Mouse (Mus musculus) embryo, embryonic 10 days (tissue): ENCODE measurements around the gene Lyrm9.
A peak's percentile ranks its signal among the peaks of the same experiment; 100 is the strongest.

Experiments
- DNase-seq: peaks from one replicate; pipeline ENCODE4 v3.0.0-alpha.2; 2015; ENCODE audit warnings: low spot score

Gene Lyrm9

GRCm38 (mm10) chr11:78815986-78816792, 10.2 kb upstream of the Lyrm9 start:
- DNase-seq, result no peak

- no peak for DNase-seq
Measured at GRCm38 (mm10) chr11:78817311-78818022, 8.9 kb upstream of the Lyrm9 start.

DNA sequence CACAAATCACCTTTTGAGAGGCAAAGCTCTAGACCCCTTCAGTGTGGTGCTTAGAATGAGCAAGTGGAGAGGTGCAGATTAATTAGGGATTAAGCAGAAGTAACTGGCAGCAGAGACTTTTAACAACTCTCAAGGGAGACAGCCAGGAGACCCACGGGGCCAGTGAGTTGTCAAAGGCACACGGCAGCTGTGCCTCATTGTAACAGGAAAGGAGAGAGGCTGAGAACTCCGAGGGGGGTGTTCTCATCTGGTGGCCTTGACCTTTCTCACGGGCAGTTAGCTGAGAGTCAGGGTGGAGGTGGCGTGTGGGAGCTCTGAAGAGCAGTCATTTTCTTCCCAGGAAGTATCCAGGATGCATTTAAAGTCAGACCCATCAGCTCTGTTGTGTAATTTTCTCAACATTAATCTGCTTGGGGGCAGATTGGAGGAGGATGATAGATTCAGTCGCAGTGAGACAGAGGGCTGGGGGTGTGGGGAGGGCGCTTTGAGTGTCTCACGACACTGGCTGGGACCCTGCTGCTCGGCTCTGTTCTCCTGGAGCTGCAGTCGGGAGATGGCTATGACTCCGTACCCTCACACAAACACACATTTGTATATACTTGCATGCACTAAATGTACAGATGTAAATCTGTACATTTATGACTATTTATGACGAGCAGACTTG, 5.9 kb upstream of the Lyrm9 start:
- DNase-seq, result peak; percentile 42

- peak; percentile 80 for DNase-seq
Measured at GRCm38 (mm10) chr11:78822792-78823498, 3.4 kb upstream of the Lyrm9 start.

DNA sequence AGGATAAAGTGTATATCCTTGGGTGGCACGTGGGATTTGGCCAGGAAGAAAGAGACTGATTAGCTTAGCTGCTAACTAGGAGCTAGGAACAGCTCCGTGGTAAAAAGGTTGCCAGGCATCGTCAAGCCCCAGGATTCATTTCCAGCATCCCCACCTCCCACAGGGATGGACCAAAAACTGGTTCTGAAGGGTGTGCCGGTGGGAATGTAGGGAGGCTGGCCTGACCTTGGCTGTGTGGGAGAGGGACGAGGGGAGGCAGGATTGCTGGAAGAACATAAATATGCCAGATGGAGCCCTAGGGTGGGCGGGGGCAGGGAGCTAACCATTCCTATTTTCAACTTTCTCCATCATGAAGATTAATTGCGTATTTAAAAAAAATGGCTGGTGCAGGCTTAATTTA, 1.2 kb downstream of the Lyrm9 start:
- DNase-seq, result no peak

GRCm38 (mm10) chr11:78828386-78828785, 2.0 kb downstream of the Lyrm9 start:
- peak; percentile 74 for DNase-seq

- peak; percentile 85 for DNase-seq
Measured at GRCm38 (mm10) chr11:78829373-78829772, 3.0 kb downstream of the Lyrm9 start.

- DNase-seq, result no peak
Measured at GRCm38 (mm10) chr11:78830180-78830579, 3.8 kb downstream of the Lyrm9 start.

- DNase-seq, result no peak
Measured at GRCm38 (mm10) chr11:78831716-78832115, 5.3 kb downstream of the Lyrm9 start.

DNA sequence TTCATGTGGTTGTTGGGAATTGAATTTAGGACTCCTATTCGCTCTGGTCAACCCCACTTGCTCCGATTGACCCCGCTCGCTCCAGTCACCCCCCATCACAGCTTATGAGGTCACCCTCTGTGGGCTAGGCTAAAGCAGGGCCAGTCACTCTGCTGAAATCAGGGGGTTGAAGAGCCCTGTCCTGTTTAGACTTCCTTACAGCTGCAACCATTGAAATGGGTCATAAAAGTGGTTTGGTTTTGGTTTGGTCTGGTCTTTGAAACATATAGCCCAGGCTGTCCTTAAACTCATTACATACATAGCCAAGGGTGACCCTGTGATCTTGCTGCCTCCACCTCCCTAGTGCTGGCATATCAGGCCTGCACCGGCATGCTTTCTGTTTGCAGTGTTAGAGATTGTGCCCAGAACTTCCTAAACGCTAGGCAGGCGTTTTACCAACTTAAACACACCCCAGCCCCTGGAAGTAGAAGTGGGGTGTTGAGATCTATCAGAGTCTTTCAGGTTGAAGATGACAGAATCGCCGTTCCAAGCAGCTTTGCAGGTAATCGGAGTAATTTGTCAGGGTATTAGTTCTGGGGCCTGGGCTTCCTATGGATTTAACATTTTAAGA, 5.8 kb downstream of the Lyrm9 start:
- no peak for DNase-seq

DNA sequence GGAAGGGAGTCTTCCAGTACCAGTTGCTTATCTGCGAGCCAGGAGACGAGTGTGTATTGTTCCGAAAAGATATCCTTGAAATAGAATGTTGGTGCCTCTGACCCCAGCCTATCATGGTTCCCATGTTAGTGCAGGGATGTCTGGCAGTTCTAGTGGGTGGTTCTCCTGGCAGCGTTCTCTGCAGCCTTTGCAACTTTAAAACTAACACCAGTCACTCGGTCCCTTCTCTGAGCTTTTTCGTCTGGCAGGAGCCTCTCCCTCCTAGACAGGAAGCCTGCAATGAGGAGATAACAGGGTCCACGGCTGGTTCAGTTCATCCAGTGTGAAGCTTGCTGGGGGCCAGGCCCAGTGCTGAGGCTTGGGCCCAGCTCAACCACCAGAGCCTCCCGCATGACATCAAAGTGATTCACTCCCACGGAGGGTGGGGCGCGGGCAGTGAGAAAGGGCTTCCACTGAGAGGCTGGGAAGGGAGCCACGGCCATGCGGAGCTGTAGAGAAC, 6.5 kb downstream of the Lyrm9 start:
- no peak for DNase-seq

GRCm38 (mm10) chr11:78836486-78836885, 10.1 kb downstream of the Lyrm9 start:
- no peak for DNase-seq

DNA sequence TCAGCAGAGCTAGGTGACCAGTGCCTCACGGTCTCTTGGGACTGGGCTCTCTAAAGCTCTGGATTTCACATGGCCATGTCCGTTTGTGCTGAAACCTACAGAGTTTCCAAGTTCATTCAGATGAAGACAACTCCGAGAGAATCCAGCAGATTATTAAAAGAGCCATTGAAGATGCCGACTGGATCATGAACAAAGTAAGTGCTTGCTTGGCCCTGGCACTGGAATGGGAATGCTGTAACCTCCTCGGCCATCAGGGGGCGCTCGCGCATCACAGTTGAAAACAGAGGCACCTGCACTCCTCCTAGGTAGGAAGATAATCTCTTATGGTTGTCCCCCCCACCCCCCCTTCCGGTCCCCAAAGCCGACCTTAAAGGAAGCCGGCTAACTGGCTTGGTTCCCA, 11.6 kb downstream of the Lyrm9 start:
- peak; percentile 75 for DNase-seq

- DNase-seq, result no peak
Measured at GRCm38 (mm10) chr11:78839491-78839890, 13.1 kb downstream of the Lyrm9 start.

DNA sequence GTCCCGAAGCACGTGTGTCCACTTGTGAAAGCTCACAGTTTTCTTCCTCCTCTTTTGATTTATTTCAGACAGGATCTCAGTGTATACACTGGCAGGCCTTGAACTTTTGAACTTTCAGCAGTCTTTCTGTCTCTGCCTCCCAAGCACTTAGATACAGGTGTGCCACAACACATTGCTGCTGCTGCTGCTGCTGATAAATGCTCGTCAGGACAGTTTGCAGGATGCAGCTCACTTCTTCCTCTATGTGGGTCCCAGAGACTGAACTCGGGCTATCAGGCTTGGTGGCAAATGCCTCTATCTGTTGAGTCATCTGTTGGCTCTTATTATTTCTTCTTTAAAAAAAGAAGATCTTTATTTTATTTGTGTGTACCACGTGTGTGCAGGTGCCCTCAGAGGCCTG, 13.8 kb downstream of the Lyrm9 start:
- DNase-seq, result no peak

- DNase-seq, result no peak
Measured at GRCm38 (mm10) chr11:78841987-78842386, 15.6 kb downstream of the Lyrm9 start.

DNA sequence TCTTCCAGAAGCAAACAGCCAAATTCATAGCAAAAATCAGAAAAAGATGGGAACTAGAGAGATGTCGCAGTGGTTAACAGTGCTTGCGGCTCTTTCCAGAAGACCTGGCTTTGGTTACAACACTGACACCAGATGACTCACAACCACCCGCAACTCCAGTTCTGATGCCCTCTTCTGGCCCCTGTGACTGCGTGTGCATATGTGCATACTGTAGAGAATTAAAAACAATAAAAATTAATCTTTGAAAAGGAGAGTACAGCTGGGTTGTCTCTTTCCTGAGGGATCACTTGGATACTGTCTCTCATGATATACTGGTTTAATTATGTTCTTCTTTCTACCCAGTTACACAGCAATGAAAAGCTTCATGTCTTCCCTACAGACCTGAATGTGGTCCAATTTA, 20.2 kb downstream of the Lyrm9 start:
- DNase-seq, result no peak

GRCm38 (mm10) chr11:78847884-78848848, 21.8 kb downstream of the Lyrm9 start:
- no peak for DNase-seq

- no peak for DNase-seq
Measured at GRCm38 (mm10) chr11:78849859-78850258, 23.5 kb downstream of the Lyrm9 start.

GRCm38 (mm10) chr11:78851216-78851870, 25.0 kb downstream of the Lyrm9 start:
- no peak for DNase-seq
